Mouse (Mus musculus): ENCODE data around the gene Slc46a1. TPM values are rescaled to one million over a fixed set of nuclear protein-coding genes. Genes with fewer than 3 reads are reported as not detected.

The Slc46a1 gene
- polyA plus RNA-seq, 1 experiment from 2014 or later: 12.8 TPM

DNA sequence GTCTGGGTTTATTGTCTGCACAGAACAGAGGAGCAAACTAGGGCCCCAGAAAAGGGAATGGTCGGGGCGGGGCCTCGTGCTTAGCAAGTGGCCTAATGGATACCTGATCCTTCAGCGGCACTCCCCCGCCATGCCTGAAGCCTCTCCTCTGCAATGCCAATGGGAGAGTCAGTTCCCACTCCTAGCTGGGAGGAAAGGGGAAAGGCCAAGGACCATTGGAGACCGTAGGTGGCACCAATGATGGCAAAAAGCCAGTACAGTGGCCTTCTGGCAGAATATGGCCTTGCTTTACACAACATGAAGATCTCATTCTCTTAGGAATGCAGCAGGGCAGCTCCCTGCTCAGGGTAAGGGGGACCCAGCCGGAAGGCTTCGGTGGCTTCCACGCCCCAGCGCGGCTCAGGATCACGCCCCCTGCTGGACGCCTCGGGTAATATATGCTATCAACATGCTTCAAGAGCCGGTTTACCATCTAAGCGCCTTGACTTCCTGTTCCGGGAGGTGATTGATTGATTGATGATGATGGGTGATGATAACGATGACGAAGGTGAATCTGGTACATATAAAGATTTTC is 29.6 kb upstream of the Slc46a1 start:
- Histone ChIP-seq H3K4me1 (peaks cover 17% of the 10 kb centered on the region), H3K4me3 (peak overlapping the region; percentile 39), H3K27ac (0 out of 2 replicates have a peak overlapping the region, but pooled peaks have one; percentile 12), H3K36me3 (no peaks in the 10 kb centered on the region), H3K27me3 (ENCODE audit: insufficient read depth, poor library complexity, severe bottlenecking) (0 out of 2 replicates have a peak, but pooled peaks cover 6% of the 10 kb centered on the region), H3K9me3 (no peaks in the 10 kb centered on the region)
- WGBS: 4% methylated on average over 19 of the region's 19 CpGs
- DNase-seq (ENCODE audit: low spot score): no peak

- DNase-seq (ENCODE audit: low spot score): no peak
- Histone ChIP-seq H3K4me3 (no peak overlapping the region), H3K27me3 (ENCODE audit: insufficient read depth, poor library complexity, severe bottlenecking) (0 out of 2 replicates have a peak, but pooled peaks cover 6% of the 10 kb centered on the region), H3K27ac (no peak overlapping the region), H3K4me1 (peaks cover 17% of the 10 kb centered on the region), H3K9me3 (no peaks in the 10 kb centered on the region), H3K36me3 (no peaks in the 10 kb centered on the region)
- WGBS: 84% methylated on average over 7 of the region's 7 CpGs
Measured at GRCm38 (mm10) chr11:78437182-78437581, 28.3 kb upstream of the Slc46a1 start.

GRCm38 (mm10) chr11:78438399-78438930 is 27.0 kb upstream of the Slc46a1 start:
- peaks cover 17% of the 10 kb centered on the region for H3K4me1 ChIP-seq
- no peak overlapping the region for H3K4me3 ChIP-seq
- H3K27me3 ChIP-seq (ENCODE audit: insufficient read depth, poor library complexity, severe bottlenecking): 0 out of 2 replicates have a peak, but pooled peaks cover 6% of the 10 kb centered on the region
- no peak for DNase-seq (ENCODE audit: low spot score)
- 55% methylated on average over 3 of the region's 3 CpGs for WGBS
- no peak overlapping the region for H3K27ac ChIP-seq
- H3K36me3 ChIP-seq: no peaks in the 10 kb centered on the region
- H3K9me3 ChIP-seq: no peaks in the 10 kb centered on the region

DNA sequence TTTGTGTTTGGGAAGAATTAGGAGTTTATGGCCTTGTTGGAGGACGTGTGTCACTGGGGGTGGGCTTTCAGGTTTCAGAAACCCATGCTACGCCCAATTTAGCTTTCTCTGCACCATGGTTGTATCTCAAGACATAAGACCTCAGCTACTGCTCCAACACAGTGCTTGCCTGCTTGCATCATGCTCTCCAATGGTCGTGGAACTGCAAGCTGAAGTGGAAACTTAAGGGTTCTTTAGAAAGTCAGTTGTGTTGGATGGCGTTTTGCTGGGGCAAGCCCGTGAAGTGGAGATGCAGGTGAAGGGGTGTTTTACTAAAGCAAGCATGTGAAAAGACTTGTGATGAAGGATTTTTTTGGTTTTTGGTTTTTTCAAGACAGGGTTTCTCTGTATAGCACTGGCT is 22.4 kb upstream of the Slc46a1 start:
- no peaks in the 10 kb centered on the region for H3K4me1 ChIP-seq
- H3K9me3 ChIP-seq: no peaks in the 10 kb centered on the region
- 72% methylated on average over 5 of the region's 5 CpGs for WGBS
- no peaks in the 10 kb centered on the region for H3K36me3 ChIP-seq
- no peak overlapping the region for H3K27ac ChIP-seq
- H3K4me3 ChIP-seq: no peak overlapping the region
- DNase-seq (ENCODE audit: low spot score): no peak
- no peaks in the 10 kb centered on the region for H3K27me3 ChIP-seq (ENCODE audit: insufficient read depth, poor library complexity, severe bottlenecking)

DNA sequence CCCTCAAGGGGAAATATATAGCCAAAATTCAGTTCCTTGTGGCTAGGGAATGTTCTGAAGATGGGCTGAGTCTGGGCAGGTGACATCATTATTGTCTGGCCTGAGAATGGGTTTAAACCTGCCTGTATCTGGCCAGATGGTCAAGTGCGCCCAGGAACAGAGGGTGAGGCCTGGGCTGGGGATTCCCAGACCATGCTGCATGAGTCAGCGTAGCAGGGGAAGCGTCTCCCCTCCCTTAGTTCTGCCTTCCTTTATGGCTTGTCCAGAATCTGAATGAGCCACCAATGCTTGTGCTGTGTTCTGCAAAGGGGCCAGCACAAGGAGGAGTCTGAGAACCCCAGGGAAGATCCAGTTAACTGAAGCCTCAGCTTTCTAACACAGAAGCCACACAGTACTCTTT is 18.3 kb upstream of the Slc46a1 start:
- no peaks in the 10 kb centered on the region for H3K9me3 ChIP-seq

DNA sequence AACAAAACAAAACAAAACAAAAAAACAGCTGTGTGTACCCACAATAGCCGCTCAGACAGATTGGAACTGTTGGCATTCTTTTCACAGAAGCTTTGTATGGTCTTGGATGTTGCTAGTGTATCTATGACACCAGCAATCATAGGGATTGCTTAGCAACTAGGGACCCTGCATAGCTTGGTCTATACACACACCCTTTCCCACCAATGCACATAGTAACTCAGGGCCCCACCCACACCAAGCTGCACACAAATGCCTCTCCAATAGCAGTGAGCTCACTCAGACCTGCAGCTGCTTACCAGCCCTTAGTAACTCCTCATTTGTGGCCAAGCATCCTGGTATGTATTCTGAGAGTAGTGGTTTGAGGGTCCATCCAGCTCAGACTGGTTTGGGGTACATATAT is 17.3 kb upstream of the Slc46a1 start:
- no peaks in the 10 kb centered on the region for H3K36me3 ChIP-seq
- no peaks in the 10 kb centered on the region for H3K4me1 ChIP-seq
- DNase-seq (ENCODE audit: low spot score): no peak
- H3K9me3 ChIP-seq: no peaks in the 10 kb centered on the region
- peaks cover 5% of the 10 kb centered on the region; the same call in 1 of the 2 replicates for H3K27me3 ChIP-seq (ENCODE audit: insufficient read depth, poor library complexity, severe bottlenecking)
- no peak overlapping the region for H3K27ac ChIP-seq
- WGBS: 79% methylated on average over 1 of the region's 1 CpGs
- H3K4me3 ChIP-seq: no peak overlapping the region

More for the DNA sequence above, 18.3 kb upstream of the Slc46a1 start:
- WGBS: 69% methylated on average over 3 of the region's 3 CpGs
- no peaks in the 10 kb centered on the region for H3K36me3 ChIP-seq
- DNase-seq (ENCODE audit: low spot score): no peak
- H3K4me3 ChIP-seq: no peak overlapping the region
- H3K4me1 ChIP-seq: no peaks in the 10 kb centered on the region
- H3K27me3 ChIP-seq (ENCODE audit: insufficient read depth, poor library complexity, severe bottlenecking): peaks cover 5% of the 10 kb centered on the region; the same call in 1 of the 2 replicates
- H3K27ac ChIP-seq: no peak overlapping the region

DNA sequence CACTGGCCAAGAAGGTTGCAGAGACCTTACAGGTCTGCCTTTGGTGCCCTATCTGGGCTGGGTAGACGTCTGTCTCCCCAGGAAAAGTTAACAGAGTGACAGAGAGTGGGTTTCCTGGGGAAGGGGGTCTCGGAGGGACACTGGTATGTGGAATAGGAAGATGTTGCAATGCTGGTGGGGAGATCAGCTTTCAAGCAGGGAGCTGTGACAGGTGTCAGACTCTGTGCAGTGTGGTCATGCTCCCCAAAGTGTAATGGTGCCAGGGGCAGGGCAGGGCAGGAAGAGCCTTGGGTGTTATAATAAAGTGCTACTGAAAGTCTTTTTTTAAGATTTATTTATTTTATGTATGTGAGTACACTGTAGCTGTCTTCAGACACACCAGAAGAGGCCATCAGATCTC is 15.2 kb upstream of the Slc46a1 start:
- Histone ChIP-seq H3K36me3 (no peaks in the 10 kb centered on the region), H3K27me3 (ENCODE audit: insufficient read depth, poor library complexity, severe bottlenecking) (peaks cover 5% of the 10 kb centered on the region; the same call in 1 of the 2 replicates), H3K4me3 (no peak overlapping the region), H3K27ac (no peak overlapping the region), H3K4me1 (peaks cover 2% of the 10 kb centered on the region; the same call in 1 of the 2 replicates), H3K9me3 (no peaks in the 10 kb centered on the region)
- no peak for DNase-seq (ENCODE audit: low spot score)
- WGBS: 42% methylated on average over 2 of the region's 2 CpGs

DNA sequence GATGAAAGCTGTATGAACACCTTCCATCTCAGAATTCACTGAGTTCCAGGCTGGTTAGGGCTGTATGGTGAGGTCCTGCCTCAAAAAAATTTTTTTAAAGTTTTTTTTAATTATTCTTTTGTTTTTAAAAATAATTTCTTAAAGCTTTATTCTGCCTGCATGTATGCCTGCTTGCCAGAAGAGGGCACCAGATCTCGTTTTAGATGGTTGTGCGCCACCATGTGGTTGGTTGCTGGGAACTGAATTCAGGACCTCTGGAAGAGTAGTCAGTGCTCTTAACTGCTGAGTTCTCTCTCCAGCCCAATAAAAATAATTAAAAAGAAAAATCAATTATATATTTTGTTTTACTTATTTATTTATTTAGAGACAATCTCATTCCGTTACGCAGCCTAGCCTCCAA is 11.8 kb upstream of the Slc46a1 start:
- H3K4me1 ChIP-seq: peaks cover 7% of the 10 kb centered on the region
- H3K4me3 ChIP-seq: no peak overlapping the region
- no peak overlapping the region for H3K27ac ChIP-seq
- peaks cover 5% of the 10 kb centered on the region; the same call in 1 of the 2 replicates for H3K27me3 ChIP-seq (ENCODE audit: insufficient read depth, poor library complexity, severe bottlenecking)
- DNase-seq (ENCODE audit: low spot score): no peak
- H3K9me3 ChIP-seq: no peaks in the 10 kb centered on the region
- WGBS: 12% methylated on average over 4 of the region's 4 CpGs
- H3K36me3 ChIP-seq: no peaks in the 10 kb centered on the region

GRCm38 (mm10) chr11:78454276-78454675 is 11.2 kb upstream of the Slc46a1 start:
- DNase-seq (ENCODE audit: low spot score): no peak
- H3K4me1 ChIP-seq: peaks cover 7% of the 10 kb centered on the region
- H3K27me3 ChIP-seq (ENCODE audit: insufficient read depth, poor library complexity, severe bottlenecking): peaks cover 5% of the 10 kb centered on the region; the same call in 1 of the 2 replicates
- H3K36me3 ChIP-seq: no peaks in the 10 kb centered on the region
- 69% methylated on average over 7 of the region's 7 CpGs for WGBS
- no peak overlapping the region for H3K27ac ChIP-seq
- H3K4me3 ChIP-seq: no peak overlapping the region
- H3K9me3 ChIP-seq: no peaks in the 10 kb centered on the region

DNA sequence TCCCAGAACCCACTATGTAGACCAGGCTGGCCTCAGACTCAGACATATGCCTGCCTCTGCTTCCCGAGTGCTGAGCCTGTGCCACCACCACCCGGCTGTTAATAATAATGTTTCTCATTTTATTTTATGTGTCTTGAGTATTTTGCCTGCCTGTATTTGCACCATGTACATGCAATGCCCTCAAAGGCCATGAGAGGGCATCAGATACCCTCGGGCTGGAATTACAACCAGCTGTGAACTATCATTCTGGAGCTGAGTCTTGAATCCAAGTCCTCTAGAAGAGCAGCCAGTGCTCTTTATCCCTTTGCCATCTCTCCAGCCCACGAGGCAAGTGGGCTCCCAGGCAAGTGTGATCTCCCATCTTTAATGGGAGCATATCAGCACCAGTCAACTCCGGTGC is 10.2 kb upstream of the Slc46a1 start:
- Histone ChIP-seq H3K4me1 (peaks cover 7% of the 10 kb centered on the region), H3K4me3 (peak overlapping the region; percentile 9; the same call in 1 of the 2 replicates), H3K9me3 (no peaks in the 10 kb centered on the region), H3K27me3 (ENCODE audit: insufficient read depth, poor library complexity, severe bottlenecking) (peaks cover 5% of the 10 kb centered on the region; the same call in 1 of the 2 replicates), H3K36me3 (no peaks in the 10 kb centered on the region), H3K27ac (no peak overlapping the region)
- DNase-seq (ENCODE audit: low spot score): no peak
- WGBS: 30% methylated on average over 5 of the region's 5 CpGs

DNA sequence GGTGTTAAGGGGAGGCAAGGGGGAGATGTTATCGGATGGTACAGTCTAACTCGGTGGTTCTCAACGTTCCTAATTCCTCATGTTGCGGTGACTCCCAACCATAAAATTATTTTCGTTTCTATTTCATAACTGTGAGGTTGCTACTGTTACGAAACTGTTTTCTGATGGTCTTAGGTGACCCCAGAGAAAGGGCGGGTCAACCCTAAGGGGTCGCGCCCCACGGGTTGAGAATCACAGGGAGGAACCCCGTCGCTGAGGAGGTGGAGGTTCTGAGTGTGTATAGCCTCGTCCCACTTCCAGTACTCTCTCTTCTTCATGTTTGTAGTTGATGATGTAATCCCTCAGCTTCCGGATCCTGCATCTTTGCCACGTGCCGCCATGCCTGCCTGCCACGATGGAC is 6.8 kb upstream of the Slc46a1 start:
- Histone ChIP-seq H3K27me3 (ENCODE audit: insufficient read depth, poor library complexity, severe bottlenecking) (no peaks in the 10 kb centered on the region), H3K36me3 (no peaks in the 10 kb centered on the region), H3K27ac (no peak overlapping the region), H3K9me3 (0 out of 2 replicates have a peak, but pooled peaks cover 3% of the 10 kb centered on the region), H3K4me1 (peaks cover 20% of the 10 kb centered on the region), H3K4me3 (no peak overlapping the region)
- WGBS: 82% methylated on average over 17 of the region's 17 CpGs
- no peak for DNase-seq (ENCODE audit: low spot score)

GRCm38 (mm10) chr11:78461894-78462293 is 3.6 kb upstream of the Slc46a1 start:
- Histone ChIP-seq H3K4me1 (peaks cover 36% of the 10 kb centered on the region), H3K4me3 (no peak overlapping the region), H3K27me3 (ENCODE audit: insufficient read depth, poor library complexity, severe bottlenecking) (no peaks in the 10 kb centered on the region), H3K27ac (no peak overlapping the region), H3K9me3 (0 out of 2 replicates have a peak, but pooled peaks cover 3% of the 10 kb centered on the region), H3K36me3 (no peaks in the 10 kb centered on the region)
- DNase-seq (ENCODE audit: low spot score): no peak
- WGBS: 63% methylated on average over 1 of the region's 1 CpGs

GRCm38 (mm10) chr11:78462669-78463068 is 2.8 kb upstream of the Slc46a1 start:
- no peak for DNase-seq (ENCODE audit: low spot score)
- H3K4me3 ChIP-seq: no peak overlapping the region

More at GRCm38 (mm10) chr11:78462669-78463068, 2.8 kb upstream of the Slc46a1 start:
- Histone ChIP-seq H3K27ac (no peak overlapping the region), H3K27me3 (ENCODE audit: insufficient read depth, poor library complexity, severe bottlenecking) (no peaks in the 10 kb centered on the region), H3K4me1 (peaks cover 38% of the 10 kb centered on the region), H3K36me3 (no peaks in the 10 kb centered on the region), H3K9me3 (0 out of 2 replicates have a peak, but pooled peaks cover 3% of the 10 kb centered on the region)
- WGBS: 85% methylated on average over 5 of the region's 5 CpGs
